Mouse (Mus musculus) adrenal gland, adult 8-10 months (tissue): Measurements from ENCODE around the gene Txlnb. TPM values are rescaled to one million over a fixed set of nuclear protein-coding genes. Genes with fewer than 3 reads are reported as not detected.
"Not testable (repeated sequence)": the region's sequence is repeated elsewhere in the genome, so short reads cannot be mapped to it uniquely, and the experiment has no call there.

Experiments used
- DNase-seq: peaks from one replicate; pipeline ENCODE4 v3.0.0; 2022
- total RNA-seq, 4 experiments: library from RNA; stranded (reverse); gene quantifications; 2 replicates each; pipeline ENCODE4 v1.2.4; 2022

Gene Txlnb
- total RNA-seq = 1 to 10 TPM in 1 of 4 experiments, under 1 TPM in 3; 0.78 to 1.2 (median 0.84) TPM

DNA sequence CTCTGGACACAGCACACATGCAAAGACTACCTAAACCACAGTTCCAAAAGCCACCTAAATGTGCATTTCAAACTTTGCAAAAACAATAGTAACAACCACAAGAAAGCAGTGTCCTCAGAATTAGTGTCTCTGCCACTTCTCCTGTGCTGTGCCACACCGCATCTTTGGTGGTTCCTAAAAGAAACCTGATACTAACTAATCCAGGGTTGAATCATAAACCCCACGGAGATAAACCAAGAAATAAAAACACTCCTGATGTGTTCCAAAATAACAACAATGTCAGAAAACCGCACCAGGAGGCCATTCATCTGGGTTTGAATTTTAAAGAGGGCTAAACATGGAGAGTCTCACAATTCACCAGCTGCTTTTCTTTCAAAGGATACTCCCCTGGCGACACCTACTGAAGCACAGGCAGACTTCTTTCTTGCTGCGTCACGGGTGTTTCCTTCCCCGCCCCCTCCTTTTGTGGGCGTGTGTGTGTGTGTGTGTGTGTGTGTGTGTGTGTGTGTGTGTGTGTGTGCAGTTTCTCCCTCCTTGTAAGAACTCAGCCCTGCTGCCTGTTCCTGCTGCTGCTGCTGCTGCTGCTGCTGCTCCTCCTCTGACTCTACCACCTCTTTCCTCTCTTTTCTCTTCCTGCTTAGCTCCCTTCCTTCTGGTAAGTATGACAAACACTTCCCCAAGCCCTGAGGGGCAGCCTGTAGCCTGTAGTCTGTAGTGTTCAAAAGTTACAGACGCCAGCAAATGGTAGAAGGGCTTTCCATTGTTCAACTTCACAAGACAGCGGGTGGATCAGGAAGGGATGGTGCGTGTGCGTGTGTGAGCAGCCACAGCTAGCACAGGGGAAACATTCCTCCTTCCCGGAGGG lies at the start of gene Txlnb:
Txlnb (plus strand) TSS at position 460 of the 865 bp plus-strand sequence.
- DNase-seq = peak; percentile 50

- DNase-seq = no peak
These were observed 43.5 kb upstream of the Txlnb start for GRCm38 (mm10) chr10:17752478-17752877.

DNA sequence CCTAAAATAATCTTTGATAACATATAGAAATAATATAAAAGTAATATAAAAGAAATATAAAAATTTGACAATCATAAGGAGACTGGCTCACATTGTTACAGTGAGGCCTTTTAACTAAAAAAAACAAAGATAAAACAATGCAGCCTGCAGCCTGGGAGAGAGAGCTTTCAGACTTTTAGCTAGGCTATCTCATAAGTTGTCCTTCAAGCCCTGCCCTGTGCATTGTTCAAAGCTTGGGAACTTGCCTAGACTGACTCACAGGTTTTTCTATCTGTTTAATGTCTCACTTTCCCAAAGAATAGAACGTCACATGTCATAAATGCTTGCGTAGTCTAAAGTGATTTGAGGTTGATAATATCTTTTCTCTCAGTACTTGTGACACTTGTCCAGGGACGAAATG lies 36.3 kb upstream of the Txlnb start:
- no peak for DNase-seq

DNA sequence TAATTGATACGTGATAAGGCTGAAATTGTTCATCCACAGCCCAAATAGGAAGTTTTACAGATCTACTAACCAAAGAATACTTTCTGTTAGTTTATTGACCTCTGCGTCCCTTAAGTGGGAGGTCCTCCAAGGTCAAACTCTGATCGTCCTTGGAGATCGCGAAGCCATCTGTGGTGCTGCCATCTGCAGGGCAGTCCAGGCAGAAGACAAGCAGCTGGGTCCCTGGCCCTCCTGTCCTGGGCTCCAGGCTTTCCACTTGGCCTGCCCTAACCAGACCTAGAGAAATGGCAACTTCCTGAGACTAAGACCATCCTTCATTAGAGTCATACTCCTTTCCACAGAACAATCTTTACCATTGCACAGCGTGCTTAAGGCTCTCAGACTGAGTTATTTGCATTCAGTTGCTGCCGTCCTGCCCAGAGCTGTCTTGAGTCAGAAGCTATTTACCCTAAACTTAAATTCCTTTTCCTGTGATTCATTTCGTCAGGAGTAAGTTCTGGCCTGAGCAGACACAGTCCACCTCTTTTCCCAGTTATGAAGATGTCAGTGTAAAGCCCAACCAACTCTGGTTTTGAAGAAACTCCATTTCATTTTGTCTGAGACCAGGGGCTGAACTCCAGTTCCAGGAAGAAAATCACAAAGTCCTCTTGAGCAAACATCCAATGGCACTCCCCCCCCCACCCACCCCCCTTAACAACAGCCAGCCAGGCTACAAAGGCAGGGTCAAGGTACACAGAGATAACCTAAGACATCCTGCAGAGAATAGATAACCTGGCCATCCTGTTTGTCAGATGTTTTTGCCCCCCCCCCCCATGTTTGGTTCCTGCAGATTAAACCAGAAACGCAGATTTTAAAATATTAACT lies 35.0 kb upstream of the Txlnb start:
- DNase-seq = no peak

DNA sequence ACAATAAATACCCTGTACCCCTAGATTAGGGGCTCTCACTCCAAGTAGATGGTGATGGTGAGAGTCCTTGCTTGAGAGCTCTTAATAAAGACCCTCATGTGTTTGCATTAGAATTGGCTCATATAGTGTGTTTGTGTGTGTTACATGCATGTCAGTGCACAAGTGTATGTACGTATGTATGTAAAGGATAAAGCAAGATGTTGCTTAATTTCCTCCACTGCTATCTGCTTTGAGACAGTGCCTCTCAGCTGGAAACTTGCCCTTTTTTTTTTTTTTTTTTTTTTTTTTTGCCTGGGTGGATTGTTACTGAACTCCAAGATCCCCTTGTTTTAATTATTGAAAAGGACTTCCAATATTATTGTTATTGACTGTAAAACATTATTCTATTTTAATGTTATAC lies 34.4 kb upstream of the Txlnb start:
- DNase-seq = no peak

GRCm38 (mm10) chr10:17762946-17763345 lies 33.1 kb upstream of the Txlnb start:
- DNase-seq = no peak

- no peak for DNase-seq
These were observed 26.2 kb upstream of the Txlnb start for GRCm38 (mm10) chr10:17769856-17770255.

DNA sequence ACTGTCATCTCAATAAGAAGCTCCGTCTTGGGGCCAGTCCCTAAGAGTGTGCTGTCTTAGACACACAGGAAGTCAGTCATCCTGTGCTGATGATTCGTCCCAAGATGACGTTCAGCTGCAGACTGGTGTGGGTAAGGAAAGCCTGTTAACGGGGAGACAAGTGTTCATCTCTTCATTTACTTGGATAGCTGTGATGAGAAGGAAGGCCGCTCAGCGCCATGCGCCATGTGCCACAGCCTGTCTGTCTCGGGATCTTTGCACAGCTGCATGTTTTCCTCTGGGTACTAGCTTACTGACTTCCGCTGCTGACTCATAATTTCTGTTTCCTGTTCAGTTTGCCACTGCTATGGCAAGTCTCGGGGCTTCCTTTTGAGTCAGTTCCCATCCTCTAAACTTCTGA lies 23.7 kb upstream of the Txlnb start:
- DNase-seq = peak; percentile 5

DNA sequence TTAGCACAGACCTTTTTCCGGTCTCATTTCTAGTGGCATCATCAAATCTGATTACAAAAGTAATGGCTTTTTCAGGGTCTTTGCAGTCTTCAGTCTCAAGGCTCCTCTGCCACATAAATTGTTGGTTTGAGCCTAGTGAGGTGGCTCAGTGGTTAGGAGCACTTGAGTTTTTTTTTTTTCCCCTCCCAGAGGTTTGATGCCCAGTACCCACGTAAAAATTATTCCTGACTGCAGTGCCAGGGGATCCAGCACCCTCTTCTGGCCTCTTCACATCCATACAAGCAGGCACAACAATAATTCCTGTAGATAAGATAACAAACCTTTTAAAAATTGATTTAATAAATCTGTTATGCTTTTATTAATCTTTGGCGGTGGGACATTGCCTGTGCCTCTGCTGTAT lies 21.7 kb upstream of the Txlnb start:
- no peak for DNase-seq

GRCm38 (mm10) chr10:17775079-17775478 lies 20.9 kb upstream of the Txlnb start:
- no peak for DNase-seq

DNA sequence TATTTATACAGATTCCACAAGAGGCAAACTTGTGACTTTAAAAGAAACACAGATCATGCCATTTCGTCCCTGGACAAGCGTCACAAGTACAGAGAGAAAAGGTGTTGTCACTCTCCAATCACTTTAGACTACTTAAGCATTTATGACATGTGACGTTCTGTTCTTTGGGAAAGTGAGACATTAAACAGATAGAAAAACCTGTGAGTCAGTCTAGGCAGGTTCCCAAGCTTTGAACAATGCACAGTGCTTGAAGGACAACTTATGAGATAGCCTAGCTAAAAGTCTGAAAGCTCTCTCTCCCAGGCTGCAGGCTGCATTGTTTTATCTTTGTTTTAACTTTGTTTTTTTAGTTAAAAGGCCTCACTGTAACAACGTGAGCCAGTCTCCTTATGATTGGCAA lies 19.3 kb upstream of the Txlnb start:
- DNase-seq = not testable (repeated sequence)

GRCm38 (mm10) chr10:17786771-17787170 lies 9.3 kb upstream of the Txlnb start:
- DNase-seq = no peak

DNA sequence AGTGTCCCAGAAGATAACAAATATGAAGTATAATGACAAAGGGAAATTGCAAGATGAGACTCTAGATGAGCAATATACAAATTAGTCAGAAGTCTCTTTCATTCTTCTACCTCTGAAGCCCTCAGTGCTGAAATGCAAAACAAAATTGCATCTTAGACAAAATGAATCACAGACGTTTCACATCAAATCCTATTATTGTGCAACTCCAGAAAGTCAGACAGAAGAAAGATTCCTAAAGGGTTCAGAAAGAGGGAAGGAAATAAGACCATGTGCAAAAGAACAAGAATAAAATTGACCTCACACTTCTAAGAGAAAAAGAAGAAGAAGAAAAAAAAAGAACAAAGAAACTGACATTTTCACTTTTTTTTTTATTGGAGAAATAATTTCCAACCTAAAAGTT lies 8.1 kb upstream of the Txlnb start:
- no peak for DNase-seq

DNA sequence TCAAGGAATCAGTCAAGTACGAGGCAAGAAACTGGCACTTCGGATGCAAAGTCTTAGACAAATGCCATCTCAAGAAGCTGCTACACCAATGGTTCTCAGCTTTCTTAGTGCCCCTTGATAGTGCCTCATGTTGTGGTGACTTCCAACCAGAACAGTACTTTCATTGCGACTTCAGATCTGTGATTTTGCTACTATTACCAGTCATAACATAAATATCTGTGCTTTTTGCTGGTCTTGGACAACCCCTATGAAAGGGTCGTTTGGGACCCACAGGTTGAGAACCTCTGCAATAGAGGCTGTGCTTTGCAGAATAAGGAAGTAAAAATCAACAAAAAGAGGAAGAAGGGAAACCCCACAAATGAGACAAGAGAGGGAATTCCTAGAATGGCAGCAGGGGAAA lies 7.7 kb upstream of the Txlnb start:
- DNase-seq = no peak

- DNase-seq = no peak
These were observed 2.1 kb upstream of the Txlnb start for GRCm38 (mm10) chr10:17793926-17794325.

DNA sequence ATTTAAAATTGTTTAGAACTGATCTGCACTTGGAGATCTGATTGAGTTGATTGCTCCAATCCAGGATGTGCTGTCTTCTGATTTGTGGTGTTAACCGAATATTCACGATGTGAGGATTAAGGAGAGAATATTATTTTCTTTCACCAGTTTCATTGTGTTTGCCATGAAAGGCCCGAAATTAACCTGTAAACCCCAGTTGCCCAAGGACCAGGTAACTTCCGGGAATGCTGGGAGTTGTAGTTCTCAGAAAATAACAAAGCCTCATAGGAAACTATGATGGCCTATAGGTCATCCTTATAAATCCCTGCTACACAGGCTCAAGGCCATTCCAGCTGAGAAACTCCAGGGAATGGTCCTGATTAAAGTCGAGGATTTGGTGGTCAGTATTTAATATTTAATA lies 1.6 kb upstream of the Txlnb start:
- DNase-seq = no peak

GRCm38 (mm10) chr10:17795227-17795626 lies 799 bp upstream of the Txlnb start:
- DNase-seq = no peak

GRCm38 (mm10) chr10:17796846-17797631 lies 1.0 kb downstream of the Txlnb start:
- DNase-seq = no peak

- no peak for DNase-seq
These were observed 1.7 kb downstream of the Txlnb start for GRCm38 (mm10) chr10:17797681-17798080.

GRCm38 (mm10) chr10:17801788-17802187 lies 5.8 kb downstream of the Txlnb start:
- DNase-seq = no peak

- no peak for DNase-seq
These were observed 12.5 kb downstream of the Txlnb start for GRCm38 (mm10) chr10:17808526-17808925.

GRCm38 (mm10) chr10:17815052-17815451 lies 19.0 kb downstream of the Txlnb start:
- DNase-seq = no peak

GRCm38 (mm10) chr10:17820422-17820821 lies 24.4 kb downstream of the Txlnb start:
- DNase-seq = not testable (repeated sequence)
